Mouse (Mus musculus) G1E (cell line): ENCODE measurements around the gene Isg15. TPM values are rescaled to one million over a fixed set of nuclear protein-coding genes. Genes with fewer than 3 reads are reported as not detected.
A peak's percentile ranks its signal among the peaks of the same experiment; 100 is the strongest.

Experiments used
- ATAC-seq: 2 replicates; pipeline ENCODE4 v1.8.0; 2016; ENCODE audit warnings: mild to moderate bottlenecking; ENCODE audit not compliant: insufficient number of reproducible peaks, poor library complexity, low FRiP score, severe bottlenecking; ENCODE audit errors: extremely low read depth
- DNase-seq: peaks from one replicate; pipeline ENCODE4 v3.0.0; 2012; ENCODE audit warnings: low spot score
- H3K27me3 ChIP-seq: 2 replicates; pipeline ENCODE4 v1.6.1; 2012; ENCODE audit warnings: mild to moderate bottlenecking, low read length, inconsistent platforms; ENCODE audit not compliant: insufficient read depth
- H3K36me3 ChIP-seq: replicated peaks from 2 replicates; pipeline ENCODE3; 2012; ENCODE audit warnings: mild to moderate bottlenecking, inconsistent platforms
- H3K4me1 ChIP-seq: 2 replicates; pipeline ENCODE4 v1.6.1; 2012; ENCODE audit warnings: low read depth, low read length, inconsistent platforms, mixed read lengths; ENCODE audit not compliant: insufficient read depth
- H3K4me3 ChIP-seq: 2 replicates; pipeline ENCODE4 v1.5.1; 2012; ENCODE audit warnings: low read depth, mild to moderate bottlenecking, inconsistent platforms, low read length, moderate library complexity, mixed read lengths
- H3K9me3 ChIP-seq: replicated peaks from 2 replicates; pipeline ENCODE4 v1.6.1; 2012; ENCODE audit warnings: inconsistent platforms
- CTCF ChIP-seq: IDR thresholded peaks from 2 replicates; pipeline ENCODE4 v1.5.1; 2012; ENCODE audit warnings: low read depth, low read length, inconsistent platforms, mixed read lengths
- GATA1 ChIP-seq: IDR thresholded peaks from 2 replicates; pipeline ENCODE4 v1.6.1; 2012; ENCODE audit warnings: borderline replicate concordance, low read length, inconsistent platforms, mixed read lengths
- GATA2 ChIP-seq: IDR thresholded peaks from 2 replicates; pipeline ENCODE4 v1.6.1; 2012; ENCODE audit warnings: low read depth, low read length, inconsistent platforms, borderline replicate concordance
- POLR2AphosphoS5 ChIP-seq: IDR thresholded peaks from 2 replicates; pipeline ENCODE4 v1.6.1; 2012; ENCODE audit warnings: low read depth, low read length, inconsistent platforms; ENCODE audit not compliant: insufficient replicate concordance
- TAL1 ChIP-seq: conservative IDR thresholded peaks from 2 replicates; pipeline ENCODE4 v1.6.1; 2012; ENCODE audit warnings: low read depth, low read length, inconsistent platforms, mixed read lengths
- polyA plus RNA-seq: library from polyadenylated mRNA; stranded (reverse); fragments of >175 nt; gene quantifications from 2 replicates; pipeline ENCODE4 v1.2.3, GENCODE M21; 2012
- total RNA-seq, 2 experiments: library from RNA; stranded (forward) in 1 of 2; stranded (reverse) in 1 of 2; fragments of 200-1000 nt in 1 of 2; fragments of >200 nt in 1 of 2; fragmentation: Nextera tagmentation in 1 of 2; gene quantifications; 2 replicates each; pipeline ENCODE4 v1.2.3; 2014 to 2017

The Isg15 gene
- total and polyA plus RNA-seq, 3 experiments = 0.16 TPM; not detected in 1

DNA sequence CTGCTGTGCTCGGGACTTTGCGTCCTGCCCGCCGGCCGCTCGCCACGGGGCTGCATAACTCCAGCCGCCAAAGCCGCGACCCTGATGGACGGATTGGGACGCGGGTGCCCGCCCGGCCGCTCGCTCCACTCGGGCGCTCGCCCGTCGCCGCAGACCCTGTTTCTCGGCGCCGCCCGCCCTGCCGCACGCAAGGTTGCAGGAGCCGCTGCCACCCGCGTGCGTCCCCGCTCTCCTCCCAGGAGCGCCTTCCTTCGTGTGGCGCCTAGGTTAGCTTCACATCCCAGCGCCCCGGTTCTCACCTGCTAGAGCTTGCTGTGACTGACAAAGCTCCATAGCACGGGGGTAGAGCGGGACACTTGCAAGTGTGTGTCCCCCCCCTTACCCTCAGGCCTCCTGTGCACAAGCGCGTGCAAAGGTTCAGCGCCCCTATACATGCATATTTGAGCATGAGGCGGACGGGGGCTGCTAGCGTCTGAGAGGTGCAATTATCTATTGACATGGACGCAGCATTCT is 34.1 kb upstream of the Isg15 start, which contains the start of gene Plekhn1:
TSS of gene Plekhn1 (minus strand) at position 157 of the 513 bp plus-strand sequence.
- DNase-seq = peak; percentile 76
- peak; percentile 30; the same call in 1 of the 2 replicates for ATAC-seq
- H3K4me3 ChIP-seq = peak within 1 kb of the TSS; percentile 91
- H3K9me3 ChIP-seq = no peaks in the 10 kb centered on the region
- peaks cover 41% of the 10 kb centered on the region for H3K4me1 ChIP-seq
- no peaks in the 10 kb centered on the region for H3K27me3 ChIP-seq
- no peak for TF ChIP-seq GATA2
- TF ChIP-seq POLR2AphosphoS5 = no peak
- TF ChIP-seq GATA1 = no peak
- no peak for TF ChIP-seq TAL1
- TF ChIP-seq CTCF = no peak
- peaks cover 69% of the 10 kb centered on the region for H3K36me3 ChIP-seq

DNA sequence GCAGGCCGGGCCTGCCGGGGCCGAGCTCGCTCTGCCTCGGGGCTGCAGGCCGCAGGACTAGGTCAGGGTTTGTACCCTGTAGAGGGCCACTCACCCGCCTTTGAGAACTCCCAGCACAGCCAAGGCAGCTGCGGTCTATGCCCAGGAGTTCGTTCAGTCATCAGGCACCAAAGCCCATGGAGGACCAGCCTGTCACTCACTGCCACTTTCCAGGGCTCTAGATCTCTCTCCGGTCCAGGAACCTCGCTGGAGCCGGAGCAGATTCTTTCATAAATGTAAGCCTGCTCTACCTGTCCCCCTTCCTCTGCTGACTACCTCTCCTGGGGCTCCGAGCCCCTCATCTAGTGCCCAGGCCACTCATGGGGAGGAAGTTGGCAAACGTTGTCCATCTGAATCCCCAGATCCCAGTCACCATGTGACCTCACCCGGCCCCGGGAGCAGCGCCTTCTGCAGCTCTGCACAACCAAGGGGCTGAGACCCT is 33.4 kb upstream of the Isg15 start:
- ATAC-seq (no peak), DNase-seq (peak; percentile 62)
- Histone ChIP-seq H3K36me3 (peaks cover 69% of the 10 kb centered on the region), H3K27me3 (no peaks in the 10 kb centered on the region), H3K4me3 (peak overlapping the region; percentile 77), H3K4me1 (peaks cover 35% of the 10 kb centered on the region), H3K9me3 (no peaks in the 10 kb centered on the region)
- TF ChIP-seq GATA2 (no peak), GATA1 (no peak), TAL1 (no peak), CTCF (no peak), POLR2AphosphoS5 (no peak)

DNA sequence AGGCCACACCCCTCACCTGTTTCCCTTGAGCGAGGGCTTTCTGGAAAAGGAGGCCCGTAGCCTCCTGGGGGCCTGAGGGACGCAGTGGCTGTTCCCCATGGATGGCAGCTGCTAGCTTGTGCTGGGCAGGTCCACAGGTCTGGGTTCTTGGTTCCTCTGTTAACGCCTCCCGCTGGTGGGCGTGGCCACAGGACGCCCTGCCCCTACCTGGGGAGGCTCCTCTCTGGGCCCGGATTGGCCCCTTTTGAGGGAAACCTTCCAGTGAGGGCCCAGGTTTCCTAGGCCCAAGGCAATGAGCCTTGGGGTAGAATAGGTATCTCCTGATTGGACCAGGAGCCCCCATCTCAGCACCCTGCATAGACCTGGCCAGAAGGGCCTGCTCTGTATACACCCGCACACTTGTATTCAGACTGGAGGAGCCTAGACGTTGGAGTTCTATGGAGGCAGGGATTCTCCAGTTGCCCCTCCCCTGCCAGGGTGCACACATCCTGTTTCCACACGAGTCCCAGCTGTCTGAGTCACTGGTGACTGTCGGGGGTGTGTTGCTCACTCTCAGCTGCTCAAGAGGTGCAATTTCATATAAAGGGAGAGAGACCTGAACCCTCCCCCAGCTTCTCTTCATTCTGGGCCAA is 27.9 kb upstream of the Isg15 start:
- ATAC-seq = no peak

DNA sequence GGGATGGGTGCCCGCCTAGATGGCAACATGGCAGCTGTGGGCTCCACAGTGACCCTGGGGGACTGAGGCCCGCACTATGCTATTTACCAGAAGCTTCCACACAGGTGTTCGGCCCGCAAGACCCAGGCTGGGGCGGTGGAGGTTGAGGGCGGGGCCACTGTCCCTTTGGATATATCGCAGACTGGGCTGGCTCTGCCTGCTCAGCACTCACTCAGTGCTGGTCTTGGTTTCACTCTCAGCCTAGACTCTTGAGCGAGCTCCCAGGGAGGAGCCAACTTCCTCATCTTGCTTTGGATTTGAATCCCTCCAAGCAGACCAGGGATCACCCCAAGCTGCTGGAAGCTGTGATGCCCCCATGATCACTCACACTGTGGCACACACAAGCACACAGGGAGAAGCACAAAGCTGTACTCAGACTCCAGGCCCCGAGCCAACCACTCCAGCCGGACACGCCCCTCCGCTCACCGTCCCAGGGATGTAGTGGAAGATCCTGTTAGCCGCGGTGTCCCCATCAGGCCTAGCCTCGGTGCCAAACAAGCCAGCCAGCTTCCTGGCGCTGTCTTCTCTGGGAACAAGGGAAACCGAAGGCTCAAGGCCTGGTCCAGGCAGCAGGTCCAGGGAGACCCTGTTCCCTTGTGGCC is 27.3 kb upstream of the Isg15 start:
- H3K9me3 ChIP-seq = no peaks in the 10 kb centered on the region
- TF ChIP-seq POLR2AphosphoS5 (no peak), GATA2 (no peak), GATA1 (no peak), CTCF (no peak), TAL1 (no peak)
- DNase-seq = no peak
- peaks cover 9% of the 10 kb centered on the region for H3K4me1 ChIP-seq
- peaks cover 49% of the 10 kb centered on the region for H3K36me3 ChIP-seq
- no peak overlapping the region for H3K4me3 ChIP-seq
- no peak for ATAC-seq
- peaks cover 13% of the 10 kb centered on the region for H3K27me3 ChIP-seq

More for the DNA sequence above, 27.9 kb upstream of the Isg15 start:
- peaks cover 55% of the 10 kb centered on the region for H3K36me3 ChIP-seq
- no peak overlapping the region for H3K4me3 ChIP-seq
- H3K9me3 ChIP-seq = no peaks in the 10 kb centered on the region
- DNase-seq = no peak
- peaks cover 9% of the 10 kb centered on the region for H3K27me3 ChIP-seq
- peaks cover 15% of the 10 kb centered on the region for H3K4me1 ChIP-seq
- TF ChIP-seq GATA2 (no peak), POLR2AphosphoS5 (no peak), TAL1 (no peak), CTCF (no peak), GATA1 (no peak)

DNA sequence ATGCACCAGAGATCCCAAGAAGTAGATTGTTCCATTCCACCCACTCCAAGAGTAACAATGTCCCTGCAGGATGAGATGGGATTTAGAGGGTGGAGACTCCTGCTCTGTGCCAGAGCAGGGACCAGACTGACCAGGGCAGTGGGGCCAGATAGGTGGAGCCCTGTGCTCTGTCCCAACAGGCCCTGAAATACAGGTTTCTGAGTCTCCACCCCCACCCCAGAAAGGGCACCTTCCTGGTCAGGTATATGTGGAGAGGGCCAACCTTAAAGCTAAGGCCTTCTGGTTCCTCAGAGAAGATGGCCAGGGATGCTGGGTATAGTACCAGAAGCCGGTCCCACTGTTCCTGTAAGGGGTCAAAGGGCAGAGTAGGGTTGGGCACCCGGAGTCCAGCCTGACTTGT is 23.7 kb upstream of the Isg15 start:
- DNase-seq = no peak
- peaks cover 15% of the 10 kb centered on the region for H3K27me3 ChIP-seq
- no peak for TF ChIP-seq CTCF
- TF ChIP-seq TAL1 = no peak
- TF ChIP-seq POLR2AphosphoS5 = no peak
- no peak for TF ChIP-seq GATA2
- no peak for TF ChIP-seq GATA1
- peaks cover 13% of the 10 kb centered on the region for H3K36me3 ChIP-seq
- H3K4me3 ChIP-seq = no peak overlapping the region
- H3K4me1 ChIP-seq = peaks cover 6% of the 10 kb centered on the region
- no peaks in the 10 kb centered on the region for H3K9me3 ChIP-seq
- ATAC-seq = no peak

DNA sequence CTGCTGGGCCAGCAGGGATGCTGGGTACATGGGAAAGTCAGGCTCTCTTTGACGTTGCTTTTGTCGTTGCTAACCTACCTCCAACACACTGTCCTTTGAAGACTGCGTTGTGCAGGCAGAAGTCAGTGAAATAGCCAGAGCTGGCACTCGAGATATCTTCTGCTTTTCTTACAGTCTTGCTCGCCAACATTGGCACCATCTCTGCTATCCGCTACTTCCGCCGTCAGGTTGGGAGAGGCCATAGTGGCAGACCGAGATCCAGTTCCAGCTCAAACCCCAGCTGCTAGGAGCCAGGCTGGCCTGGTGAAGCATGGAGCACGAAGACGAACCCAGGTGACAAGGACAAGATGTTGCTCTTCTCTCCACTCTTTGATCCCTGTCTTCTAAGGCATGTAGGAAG is 19.3 kb upstream of the Isg15 start:
- Histone ChIP-seq H3K4me3 (no peak overlapping the region), H3K36me3 (no peaks in the 10 kb centered on the region), H3K4me1 (no peaks in the 10 kb centered on the region), H3K27me3 (peaks cover 25% of the 10 kb centered on the region), H3K9me3 (no peaks in the 10 kb centered on the region)
- no peak for DNase-seq
- TF ChIP-seq POLR2AphosphoS5 (no peak), GATA2 (no peak), TAL1 (no peak), CTCF (no peak), GATA1 (no peak)
- no peak for ATAC-seq
